Mouse (Mus musculus) thymus, adult 2 months (tissue): ENCODE data around the gene Opcml. TPM values are rescaled to one million over a fixed set of nuclear protein-coding genes. Genes with fewer than 3 reads are reported as not detected.

Experiments
- DNase-seq: peaks from one replicate; pipeline ENCODE4 v3.0.0; 2021
- H3K27ac ChIP-seq: fragments of 200-500 bp; 2 replicates; pipeline ENCODE4 v1.5.1; 2012; ENCODE audit warnings: low read length, control low read depth; ENCODE audit not compliant: control insufficient read depth, insufficient read depth
- H3K27me3 ChIP-seq: fragments of 200-500 bp; 2 replicates; pipeline ENCODE4 v1.6.1; 2012; ENCODE audit warnings: mild to moderate bottlenecking, low read length, moderate library complexity, mixed read lengths; ENCODE audit not compliant: control insufficient read depth, insufficient read depth
- H3K36me3 ChIP-seq: fragments of 200-500 bp; 2 replicates; pipeline ENCODE4 v1.6.1; 2012; ENCODE audit warnings: mild to moderate bottlenecking, low read length, moderate library complexity; ENCODE audit not compliant: control insufficient read depth, insufficient read depth
- H3K4me1 ChIP-seq: fragments of 200-500 bp; replicated peaks from 2 replicates; pipeline ENCODE4 v1.6.1; 2012; ENCODE audit warnings: low read length; ENCODE audit not compliant: control insufficient read depth, insufficient read depth
- H3K4me3 ChIP-seq: fragments of 200-500 bp; 2 replicates; pipeline ENCODE4 v1.5.1; 2012; ENCODE audit warnings: mild to moderate bottlenecking, low read length, control low read depth, moderate library complexity; ENCODE audit not compliant: control insufficient read depth, insufficient read depth
- CTCF ChIP-seq: fragments of 200-500 bp; IDR thresholded peaks from 2 replicates; pipeline ENCODE4 v1.5.1; 2012; ENCODE audit warnings: mild to moderate bottlenecking, control low read depth, low read length, moderate library complexity, borderline replicate concordance; ENCODE audit not compliant: control insufficient read depth, poor library complexity, insufficient read depth; ENCODE audit errors: extremely low read depth
- POLR2A ChIP-seq: fragments of 200-500 bp; IDR thresholded peaks from 2 replicates; pipeline ENCODE4 v1.6.1; 2012; ENCODE audit warnings: mild to moderate bottlenecking, low read length, control low read depth, moderate library complexity; ENCODE audit not compliant: control insufficient read depth, poor library complexity, insufficient read depth; ENCODE audit errors: extremely low read depth
- WGBS: fragments of 180-500 bp; shearing (Covaris S2); methylation state at CpG from one replicate; pipeline ENCODE4 v1.1.7; 2018; 5-methylcytosine and 5-hydroxymethylcytosine counted together
- polyA plus RNA-seq: library from polyadenylated mRNA; depleted of rRNA; stranded (reverse); fragments of >200 nt; gene quantifications from 2 replicates; pipeline ENCODE4 v1.2.3, GENCODE M21; 2012

Gene Opcml
- polyA plus RNA-seq, 1 experiment: 0.82 TPM

DNA sequence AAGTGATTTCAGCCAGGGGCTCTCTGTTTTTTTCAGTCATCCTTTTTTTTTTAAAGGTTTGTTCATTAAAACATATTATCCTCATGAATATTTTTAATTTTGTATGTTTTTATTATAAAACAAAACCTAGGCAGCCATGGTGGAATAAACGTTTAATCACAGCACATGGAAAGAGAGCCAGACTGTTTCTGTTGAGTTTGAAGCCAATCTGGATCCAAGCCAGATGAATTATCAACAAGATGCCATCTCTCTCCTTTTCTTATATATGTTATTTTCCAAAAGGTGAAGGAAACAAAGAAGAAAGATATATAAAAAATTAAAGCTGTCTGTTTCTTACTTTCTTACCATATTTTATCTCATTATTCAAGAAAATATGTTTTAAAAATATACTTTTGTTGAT lies 815.0 kb downstream of the Opcml start:
- H3K27me3 ChIP-seq: no peaks in the 10 kb centered on the region
- no peaks in the 10 kb centered on the region for H3K4me1 ChIP-seq
- H3K4me3 ChIP-seq: no peak overlapping the region
- H3K27ac ChIP-seq: no peak overlapping the region
- H3K36me3 ChIP-seq: no peaks in the 10 kb centered on the region
- no peak for DNase-seq
- TF ChIP-seq POLR2A (no peak), CTCF (no peak)
- 70% methylated on average over 1 of the region's 1 CpGs for WGBS

- no peaks in the 10 kb centered on the region for H3K4me1 ChIP-seq
- WGBS: 64% methylated on average over 6 of the region's 6 CpGs
These were observed 823.4 kb downstream of the Opcml start for GRCm38 (mm10) chr9:28613683-28614620.

DNA sequence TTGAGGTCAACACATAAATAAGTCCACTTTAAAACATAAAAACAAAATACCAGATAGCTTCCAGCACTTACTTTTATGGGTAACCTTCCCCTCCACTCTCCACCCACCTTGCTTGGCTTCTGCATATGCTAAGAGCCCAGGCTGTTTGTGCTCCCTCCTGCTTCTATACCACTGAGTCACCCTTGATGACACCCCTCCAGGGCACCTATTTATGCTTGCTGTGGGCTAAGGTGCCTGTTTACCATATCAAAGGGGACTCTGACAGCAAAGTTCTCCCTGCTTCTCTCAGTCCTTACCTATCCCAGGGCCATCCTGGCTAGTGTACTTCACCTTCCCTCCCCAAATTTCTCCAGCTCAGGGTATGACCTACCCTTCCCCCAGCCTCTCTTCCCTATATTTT lies 824.9 kb downstream of the Opcml start:
- no peaks in the 10 kb centered on the region for H3K27me3 ChIP-seq
- no peaks in the 10 kb centered on the region for H3K4me1 ChIP-seq
- no peak overlapping the region for H3K4me3 ChIP-seq
- no peaks in the 10 kb centered on the region for H3K36me3 ChIP-seq
- DNase-seq: no peak
- H3K27ac ChIP-seq: no peak overlapping the region
- TF ChIP-seq CTCF: no peak
- no peak for TF ChIP-seq POLR2A

More at GRCm38 (mm10) chr9:28613683-28614620, 823.4 kb downstream of the Opcml start:
- no peak for DNase-seq
- Histone ChIP-seq H3K4me3 (no peak overlapping the region), H3K27ac (no peak overlapping the region), H3K27me3 (no peaks in the 10 kb centered on the region), H3K36me3 (no peaks in the 10 kb centered on the region)
- TF ChIP-seq POLR2A (no peak), CTCF (no peak)

GRCm38 (mm10) chr9:28617666-28618065 lies 827.1 kb downstream of the Opcml start:
- WGBS: 93% methylated on average over 1 of the region's 1 CpGs
- TF ChIP-seq CTCF (no peak), POLR2A (no peak)

GRCm38 (mm10) chr9:28618186-28618892 lies 827.8 kb downstream of the Opcml start:
- Histone ChIP-seq H3K27ac (no peak overlapping the region), H3K4me1 (no peaks in the 10 kb centered on the region), H3K27me3 (no peaks in the 10 kb centered on the region), H3K36me3 (no peaks in the 10 kb centered on the region), H3K4me3 (no peak overlapping the region)
- 81% methylated on average over 2 of the region's 2 CpGs for WGBS
- TF ChIP-seq POLR2A: no peak
- no peak for TF ChIP-seq CTCF
- DNase-seq: no peak

More at GRCm38 (mm10) chr9:28617666-28618065, 827.1 kb downstream of the Opcml start:
- Histone ChIP-seq H3K27ac (no peak overlapping the region), H3K27me3 (no peaks in the 10 kb centered on the region), H3K36me3 (no peaks in the 10 kb centered on the region), H3K4me1 (no peaks in the 10 kb centered on the region), H3K4me3 (no peak overlapping the region)
- no peak for DNase-seq

DNA sequence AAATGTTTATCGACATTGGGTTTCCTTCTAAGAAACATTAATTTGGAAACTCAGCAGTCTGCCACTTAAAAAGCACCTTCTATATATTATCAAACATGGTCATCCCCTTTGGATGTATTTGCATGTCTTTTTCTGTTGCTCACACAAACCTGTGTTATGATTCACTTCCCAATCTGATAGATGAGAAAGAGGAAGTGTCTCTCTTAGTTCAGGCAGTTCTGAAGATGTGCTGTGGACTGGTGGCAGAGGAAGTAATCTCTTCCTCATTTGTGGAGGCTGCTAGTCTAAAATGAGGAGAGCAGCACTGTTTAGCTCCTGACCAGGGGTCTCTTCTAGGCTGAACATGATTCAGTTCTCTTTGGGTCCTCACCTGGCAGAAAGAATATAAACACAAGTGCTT lies 831.4 kb downstream of the Opcml start:
- H3K4me3 ChIP-seq: no peak overlapping the region
- no peak for DNase-seq
- H3K36me3 ChIP-seq: no peaks in the 10 kb centered on the region
- TF ChIP-seq CTCF (no peak), POLR2A (no peak)
- H3K4me1 ChIP-seq: no peaks in the 10 kb centered on the region
- H3K27me3 ChIP-seq: no peaks in the 10 kb centered on the region
- no peak overlapping the region for H3K27ac ChIP-seq
- WGBS: 90% methylated on average over 1 of the region's 1 CpGs
